Mouse (Mus musculus) stomach, embryonic 16.5 days (tissue): ENCODE data around the gene Cd22. TPM values are rescaled to one million over a fixed set of nuclear protein-coding genes. Genes with fewer than 3 reads are reported as not detected.
A peak's percentile ranks its signal among the peaks of the same experiment; 100 is the strongest.
"Not testable (repeated sequence)": the region's sequence is repeated elsewhere in the genome, so short reads cannot be mapped to it uniquely, and the experiment has no call there.

ENCODE experiments used
- ATAC-seq: fragments of 200-750 bp; cut with Nextera tagmentation; 2 replicates; pipeline ENCODE4 v1.8.0; 2017; ENCODE audit warnings: moderate number of reproducible peaks, moderate TSS enrichment; ENCODE audit not compliant: insufficient read depth, low FRiP score
- H3K27ac ChIP-seq: fragments of 300-500 bp; sonication (generic); 2 replicates; pipeline ENCODE4 v1.5.1; 2014; ENCODE audit warnings: low read length
- H3K27me3 ChIP-seq: fragments of 300-500 bp; sonication (generic); 2 replicates; pipeline ENCODE4 v1.6.1; 2014; ENCODE audit warnings: low read length, control low read depth, mixed read lengths; ENCODE audit not compliant: control insufficient read depth, insufficient read depth
- H3K36me3 ChIP-seq: fragments of 300-500 bp; sonication (generic); 2 replicates; pipeline ENCODE4 v1.6.1; 2014; ENCODE audit warnings: low read length; ENCODE audit not compliant: control insufficient read depth, insufficient read depth
- H3K4me1 ChIP-seq: fragments of 300-500 bp; sonication (generic); 2 replicates; pipeline ENCODE4 v1.6.1; 2014; ENCODE audit warnings: low read length, control low read depth, mixed read lengths; ENCODE audit not compliant: control insufficient read depth, insufficient read depth
- H3K4me2 ChIP-seq: fragments of 300-500 bp; sonication (generic); 2 replicates; pipeline ENCODE4 v1.6.1; 2014; ENCODE audit warnings: low read depth, low read length, mixed read lengths
- H3K4me3 ChIP-seq: fragments of 300-500 bp; sonication (generic); replicated peaks from 2 replicates; pipeline ENCODE4 v1.5.1; 2014; ENCODE audit warnings: mild to moderate bottlenecking, low read length
- H3K9ac ChIP-seq: fragments of 300-500 bp; sonication (generic); 2 replicates; pipeline ENCODE4 v1.6.1; 2014; ENCODE audit warnings: low read length
- H3K9me3 ChIP-seq: fragments of 300-500 bp; sonication (generic); replicated peaks from 2 replicates; pipeline ENCODE4 v1.6.1; 2016; ENCODE audit warnings: low read length, control low read depth; ENCODE audit not compliant: control insufficient read depth
- WGBS: fragments of 180-500 bp; shearing (Covaris S2); extraction: QIAGEN DNeasy Blood & Tissue Kit; methylation state at CpG from one replicate; pipeline ENCODE4 v1.1.7; 2014; 5-methylcytosine and 5-hydroxymethylcytosine counted together
- polyA plus RNA-seq: library from polyadenylated mRNA; unstranded; fragments of >200 nt; fragmentation: Nextera tagmentation; extraction: Ambion mirVana; gene quantifications from 2 replicates; pipeline ENCODE4 v1.2.1, GENCODE M21; 2015

The Cd22 gene
- polyA plus RNA-seq = 0.08 and 0.29 TPM in 2 replicates

- no peaks in the 10 kb centered on the region for H3K9me3 ChIP-seq
- 56% methylated on average over 7 of the region's 7 CpGs for WGBS
- no peak within 1 kb of the TSS for H3K4me3 ChIP-seq
- H3K27ac ChIP-seq = no peak within 1 kb of the TSS
- no peak within 1 kb of the TSS for H3K4me2 ChIP-seq
- ATAC-seq = no peak
- no peaks in the 10 kb centered on the region for H3K4me1 ChIP-seq
- no peaks in the 10 kb centered on the region for H3K36me3 ChIP-seq
- no peaks in the 10 kb centered on the region for H3K27me3 ChIP-seq
- no peak within 1 kb of the TSS for H3K9ac ChIP-seq
Observed at GRCm38 (mm10) chr7:30880176-30880575, at the start of gene Cd22. TSS of gene Cd22 (minus strand) at chr7:30880342.

GRCm38 (mm10) chr7:30924581-30924980 is 44.4 kb upstream of the Cd22 start, which contains the start of gene Hamp2:
TSS of gene Hamp2 (minus strand) at chr7:30924681.
- ATAC-seq, H3K4me1 ChIP-seq, H3K27me3 ChIP-seq, H3K9me3 ChIP-seq, H3K4me2 ChIP-seq, H3K9ac ChIP-seq, H3K36me3 ChIP-seq, H3K27ac ChIP-seq, H3K4me3 ChIP-seq: not testable (repeated sequence)
- 77% methylated on average over 2 of the region's 2 CpGs for WGBS

- Histone ChIP-seq H3K27me3 (no peaks in the 10 kb centered on the region), H3K9me3 (no peaks in the 10 kb centered on the region), H3K36me3 (no peaks in the 10 kb centered on the region), H3K4me2 (no peak overlapping the region), H3K4me3 (no peak overlapping the region), H3K9ac (no peak overlapping the region), H3K4me1 (no peaks in the 10 kb centered on the region), H3K27ac (no peak overlapping the region)
- no peak for ATAC-seq
- 43% methylated on average over 3 of the region's 3 CpGs for WGBS
Observed at GRCm38 (mm10) chr7:30924071-30924470, 43.9 kb upstream of the Cd22 start.

GRCm38 (mm10) chr7:30922490-30922889 is 42.3 kb upstream of the Cd22 start:
- not testable (repeated sequence) for H3K36me3 ChIP-seq

GRCm38 (mm10) chr7:30920217-30920616 is 40.1 kb upstream of the Cd22 start:
- ATAC-seq = no peak
- Histone ChIP-seq H3K27me3 (no peaks in the 10 kb centered on the region), H3K4me1 (no peaks in the 10 kb centered on the region)

More at GRCm38 (mm10) chr7:30922490-30922889, 42.3 kb upstream of the Cd22 start:
- not testable (repeated sequence) for H3K4me3 ChIP-seq, H3K9ac ChIP-seq, H3K9me3 ChIP-seq, H3K27ac ChIP-seq, H3K27me3 ChIP-seq, H3K4me2 ChIP-seq, H3K4me1 ChIP-seq, ATAC-seq
- WGBS = 44% methylated on average over 3 of the region's 3 CpGs

GRCm38 (mm10) chr7:30917219-30917618 is 37.1 kb upstream of the Cd22 start:
- Histone ChIP-seq H3K27me3 (no peaks in the 10 kb centered on the region), H3K9ac (no peak overlapping the region), H3K27ac (no peak overlapping the region), H3K36me3 (no peaks in the 10 kb centered on the region), H3K9me3 (no peaks in the 10 kb centered on the region), H3K4me2 (no peak overlapping the region), H3K4me1 (no peaks in the 10 kb centered on the region), H3K4me3 (no peak overlapping the region)
- WGBS = 48% methylated on average over 4 of the region's 4 CpGs
- ATAC-seq = no peak

More at GRCm38 (mm10) chr7:30920217-30920616, 40.1 kb upstream of the Cd22 start:
- no peak overlapping the region for H3K9ac ChIP-seq
- no peak overlapping the region for H3K27ac ChIP-seq
- H3K4me2 ChIP-seq = no peak overlapping the region
- 54% methylated on average over 3 of the region's 3 CpGs for WGBS
- no peaks in the 10 kb centered on the region for H3K9me3 ChIP-seq
- H3K36me3 ChIP-seq = no peaks in the 10 kb centered on the region
- H3K4me3 ChIP-seq = no peak overlapping the region

- Histone ChIP-seq H3K9ac (no peak overlapping the region), H3K27me3 (no peaks in the 10 kb centered on the region), H3K27ac (no peak overlapping the region), H3K4me1 (no peaks in the 10 kb centered on the region), H3K4me2 (no peak overlapping the region), H3K9me3 (no peaks in the 10 kb centered on the region), H3K36me3 (no peaks in the 10 kb centered on the region), H3K4me3 (no peak overlapping the region)
- 23% methylated on average over 6 of the region's 6 CpGs for WGBS
- ATAC-seq = 0 out of 2 replicates have a peak, but pooled peaks have one; percentile 38
Observed at GRCm38 (mm10) chr7:30916713-30917112, 36.6 kb upstream of the Cd22 start.

- no peaks in the 10 kb centered on the region for H3K27me3 ChIP-seq
- no peak within 1 kb of the TSS for H3K27ac ChIP-seq
- H3K36me3 ChIP-seq = no peaks in the 10 kb centered on the region
- no peaks in the 10 kb centered on the region for H3K4me1 ChIP-seq
- 56% methylated on average over 8 of the region's 8 CpGs for WGBS
- H3K9ac ChIP-seq = no peak within 1 kb of the TSS
- no peak within 1 kb of the TSS for H3K4me3 ChIP-seq
- no peak within 1 kb of the TSS for H3K4me2 ChIP-seq
- no peak for ATAC-seq
- H3K9me3 ChIP-seq = no peaks in the 10 kb centered on the region
Observed at GRCm38 (mm10) chr7:30914732-30915131, 34.6 kb upstream of the Cd22 start, which contains the start of gene Mag. TSS of gene Mag (minus strand) at chr7:30914873.

- no peaks in the 10 kb centered on the region; the same call in 1 of the 2 replicates for H3K4me1 ChIP-seq
- no peaks in the 10 kb centered on the region for H3K27me3 ChIP-seq
- 63% methylated on average over 6 of the region's 6 CpGs for WGBS
- H3K27ac ChIP-seq = no peak overlapping the region
- H3K4me3 ChIP-seq = no peak overlapping the region
- no peak overlapping the region for H3K9ac ChIP-seq
- H3K36me3 ChIP-seq = no peaks in the 10 kb centered on the region
- ATAC-seq = no peak
- no peaks in the 10 kb centered on the region for H3K9me3 ChIP-seq
- no peak overlapping the region for H3K4me2 ChIP-seq
Observed at GRCm38 (mm10) chr7:30909773-30910172, 29.6 kb upstream of the Cd22 start.
